Mouse (Mus musculus) heart, postnatal 0 days (tissue): ENCODE measurements around the gene Npepl1. TPM values are rescaled to one million over a fixed set of nuclear protein-coding genes. Genes with fewer than 3 reads are reported as not detected.

Source experiments
- ATAC-seq: fragments of 200-750 bp; cut with Nextera tagmentation; 2 replicates; pipeline ENCODE4 v1.8.0; 2017; ENCODE audit warnings: low read depth, moderate number of reproducible peaks, moderate library complexity; ENCODE audit not compliant: insufficient read depth
- DNase-seq: peaks from one replicate; pipeline ENCODE4 v3.0.0-alpha.2; 2016; ENCODE audit warnings: low spot score
- H3K27ac ChIP-seq: fragments of 300-500 bp; sonication (generic); 2 replicates; pipeline ENCODE4 v1.5.1; 2014; ENCODE audit warnings: low read depth, mild to moderate bottlenecking
- H3K27me3 ChIP-seq: fragments of 300-500 bp; sonication (generic); 2 replicates; pipeline ENCODE4 v1.6.1; 2014; ENCODE audit warnings: low read length, mixed read lengths; ENCODE audit not compliant: control insufficient read depth, insufficient read depth
- H3K36me3 ChIP-seq: fragments of 300-500 bp; sonication (generic); replicated peaks from 2 replicates; pipeline ENCODE4 v1.6.1; 2014; ENCODE audit warnings: low read length, mixed read lengths; ENCODE audit not compliant: control insufficient read depth, insufficient read depth
- H3K4me1 ChIP-seq: fragments of 300-500 bp; sonication (generic); 2 replicates; pipeline ENCODE4 v1.6.1; 2014; ENCODE audit warnings: antibody characterized with exemption; ENCODE audit not compliant: control insufficient read depth, insufficient read depth
- H3K4me2 ChIP-seq: fragments of 300-500 bp; sonication (generic); 2 replicates; pipeline ENCODE4 v1.6.1; 2014; ENCODE audit warnings: low read depth, mild to moderate bottlenecking, low read length, moderate library complexity
- H3K4me3 ChIP-seq: fragments of 300-500 bp; sonication (generic); 2 replicates; pipeline ENCODE4 v1.5.1; 2014; ENCODE audit warnings: low read depth, low read length
- H3K9ac ChIP-seq: fragments of 300-500 bp; sonication (generic); replicated peaks from 2 replicates; pipeline ENCODE4 v1.6.1; 2014; ENCODE audit warnings: low read depth, low read length, mixed read lengths
- H3K9me3 ChIP-seq: fragments of 300-500 bp; sonication (generic); replicated peaks from 2 replicates; pipeline ENCODE4 v1.6.1; 2016; ENCODE audit warnings: low read length; ENCODE audit not compliant: control insufficient read depth
- CTCF ChIP-seq: IDR thresholded peaks from 2 replicates; pipeline ENCODE4 v1.5.1; 2016; ENCODE audit warnings: antibody characterized with exemption, control low read depth, low read depth
- EP300 ChIP-seq: IDR thresholded peaks from 2 replicates; pipeline ENCODE4 v1.6.1; 2016; ENCODE audit warnings: antibody characterized with exemption, low read depth
- WGBS: fragments of 180-500 bp; shearing (Covaris S2); extraction: QIAGEN DNeasy Blood & Tissue Kit; methylation state at CpG from one replicate; pipeline ENCODE4 v1.1.7; 2014; 5-methylcytosine and 5-hydroxymethylcytosine counted together
- polyA plus RNA-seq: library from polyadenylated mRNA; unstranded; fragments of >200 nt; fragmentation: Nextera tagmentation; extraction: Ambion mirVana; gene quantifications from 2 replicates; pipeline ENCODE4 v1.2.1, GENCODE M21; 2015
- total RNA-seq: library from RNA; depleted of rRNA; stranded (reverse); fragments of >200 nt; gene quantifications from 2 replicates; pipeline ENCODE4 v1.2.3, GENCODE M21; 2014; ENCODE audit warnings: low replicate concordance; rRNA removed

Npepl1 gene
- total and polyA plus RNA-seq, 2 experiments from 2014 or later = 41.5 to 66.0 TPM

GRCm38 (mm10) chr2:174128926-174129325 lies 18.8 kb downstream of the Npepl1 start:
- H3K4me1 ChIP-seq = peaks cover 10% of the 10 kb centered on the region; the same call in 1 of the 2 replicates
- peaks cover 15% of the 10 kb centered on the region; the same call in 1 of the 2 replicates for H3K9me3 ChIP-seq
- TF ChIP-seq EP300 (no peak), CTCF (no peak)
- ATAC-seq (no peak), DNase-seq (no peak)
- no peak overlapping the region for H3K4me2 ChIP-seq
- H3K27ac ChIP-seq = no peak overlapping the region
- no peak overlapping the region for H3K9ac ChIP-seq
- 84% methylated on average over 6 of the region's 6 CpGs for WGBS
- no peak overlapping the region for H3K4me3 ChIP-seq
- H3K27me3 ChIP-seq = no peaks in the 10 kb centered on the region
- H3K36me3 ChIP-seq = peaks cover 10% of the 10 kb centered on the region

- ATAC-seq = no peak; the same call in 1 of the 2 replicates
- no peak for DNase-seq
- 70% methylated on average over 8 of the region's 8 CpGs for WGBS
These were observed 20.4 kb downstream of the Npepl1 start for GRCm38 (mm10) chr2:174130468-174131097.

GRCm38 (mm10) chr2:174132413-174132969 lies 22.3 kb downstream of the Npepl1 start:
- no peak for TF ChIP-seq CTCF
- TF ChIP-seq EP300 = no peak
- no peak for ATAC-seq
- Histone ChIP-seq H3K9ac (no peak overlapping the region), H3K9me3 (no peaks in the 10 kb centered on the region), H3K4me3 (no peak overlapping the region), H3K36me3 (no peaks in the 10 kb centered on the region), H3K27me3 (no peaks in the 10 kb centered on the region), H3K4me1 (no peaks in the 10 kb centered on the region), H3K4me2 (no peak overlapping the region), H3K27ac (no peak overlapping the region)
- 61% methylated on average over 8 of the region's 8 CpGs for WGBS
- DNase-seq = no peak

More at GRCm38 (mm10) chr2:174130468-174131097, 20.4 kb downstream of the Npepl1 start:
- Histone ChIP-seq H3K27me3 (no peaks in the 10 kb centered on the region), H3K27ac (no peak overlapping the region), H3K4me3 (no peak overlapping the region), H3K4me2 (no peak overlapping the region), H3K9ac (no peak overlapping the region), H3K36me3 (no peaks in the 10 kb centered on the region), H3K9me3 (no peaks in the 10 kb centered on the region), H3K4me1 (peaks cover 10% of the 10 kb centered on the region; the same call in 1 of the 2 replicates)
- TF ChIP-seq EP300 (no peak), CTCF (no peak)

- no peaks in the 10 kb centered on the region for H3K4me1 ChIP-seq
- no peak for ATAC-seq
- H3K27me3 ChIP-seq = no peaks in the 10 kb centered on the region
- TF ChIP-seq CTCF (no peak), EP300 (no peak)
- no peak overlapping the region for H3K4me3 ChIP-seq
- no peak for DNase-seq
- WGBS = 86% methylated on average over 10 of the region's 10 CpGs
- H3K4me2 ChIP-seq = no peak overlapping the region
- no peaks in the 10 kb centered on the region for H3K9me3 ChIP-seq
- H3K9ac ChIP-seq = no peak overlapping the region
- no peak overlapping the region for H3K27ac ChIP-seq
- H3K36me3 ChIP-seq = no peaks in the 10 kb centered on the region
These were observed 48.9 kb downstream of the Npepl1 start for GRCm38 (mm10) chr2:174159035-174159434.

GRCm38 (mm10) chr2:174160461-174160860 lies 50.3 kb downstream of the Npepl1 start:
- Histone ChIP-seq H3K4me3 (no peak overlapping the region), H3K27ac (no peak overlapping the region), H3K9me3 (no peaks in the 10 kb centered on the region), H3K27me3 (no peaks in the 10 kb centered on the region), H3K36me3 (no peaks in the 10 kb centered on the region), H3K4me2 (no peak overlapping the region), H3K4me1 (no peaks in the 10 kb centered on the region), H3K9ac (no peak overlapping the region)
- ATAC-seq = no peak
- DNase-seq = no peak
- no peak for TF ChIP-seq EP300
- no peak for TF ChIP-seq CTCF
- WGBS = 58% methylated on average over 3 of the region's 3 CpGs

Other genes starting within 250 kb of the Npepl1 start
- gene Stx16, start 34.0 kb upstream of the Npepl1 start, total RNA-seq = 13.7 and 19.8 TPM in 2 replicates
- gene Stx16, start 34.0 kb upstream of the Npepl1 start, polyA plus RNA-seq = 5.9 and 6.9 TPM in 2 replicates
- 1,131 and 1,208 TPM in 2 replicates for gene Gnas, start 174.0 kb downstream of the Npepl1 start, total RNA-seq
- gene Gnas, start 174.0 kb downstream of the Npepl1 start, polyA plus RNA-seq = 1,263 and 1,283 TPM in 2 replicates
- not detected in 2 replicates for gene Gm20721, start 236.4 kb downstream of the Npepl1 start, total RNA-seq
- gene Gm20721, start 236.4 kb downstream of the Npepl1 start, polyA plus RNA-seq = 11.3 and 15.8 TPM in 2 replicates